Mouse (Mus musculus): ENCODE measurements around the gene Ccdc71l. TPM values are rescaled to one million over a fixed set of nuclear protein-coding genes. Genes with fewer than 3 reads are reported as not detected.

Ccdc71l gene
- polyA plus RNA-seq, 1 experiment from 2014 or later, result 2.9 TPM

GRCm38 (mm10) chr12:32431004-32431403 is 52.5 kb downstream of the Ccdc71l start:
- no peaks in the 10 kb centered on the region for H3K36me3 ChIP-seq
- H3K4me1 ChIP-seq, result no peaks in the 10 kb centered on the region
- ATAC-seq (ENCODE audit: borderline replicate concordance, extremely low read depth, low FRiP score, low TSS enrichment), result no peak
- H3K4me2 ChIP-seq, result no peak overlapping the region
- 55% methylated on average over 1 of the region's 1 CpGs for WGBS
- no peaks in the 10 kb centered on the region for H3K27me3 ChIP-seq
- no peaks in the 10 kb centered on the region for H3K9me3 ChIP-seq
- H3K9ac ChIP-seq, result no peak overlapping the region
- H3K4me3 ChIP-seq, result no peak overlapping the region
- no peak overlapping the region for H3K27ac ChIP-seq

Other genes with a start within 250 kb of the Ccdc71l start
- 3.4 and 3.9 TPM in 2 replicates for gene Pik3cg, start 170.0 kb upstream of the Ccdc71l start, polyA plus RNA-seq (2015; fragmentation: Nextera tagmentation; extraction: Ambion mirVana)

Data from lung, embryonic 15.5 days (tissue).